Mouse (Mus musculus): ENCODE results near the gene Ddit4. TPM values are rescaled to one million over a fixed set of nuclear protein-coding genes. Genes with fewer than 3 reads are reported as not detected.
"Not testable (repeated sequence)": the region's sequence is repeated elsewhere in the genome, so short reads cannot be mapped to it uniquely, and the experiment has no call there.

The Ddit4 gene
- 72.8 and 78.2 TPM in 2 replicates for polyA plus RNA-seq (2015; fragmentation: Nextera tagmentation; extraction: Ambion mirVana)

DNA sequence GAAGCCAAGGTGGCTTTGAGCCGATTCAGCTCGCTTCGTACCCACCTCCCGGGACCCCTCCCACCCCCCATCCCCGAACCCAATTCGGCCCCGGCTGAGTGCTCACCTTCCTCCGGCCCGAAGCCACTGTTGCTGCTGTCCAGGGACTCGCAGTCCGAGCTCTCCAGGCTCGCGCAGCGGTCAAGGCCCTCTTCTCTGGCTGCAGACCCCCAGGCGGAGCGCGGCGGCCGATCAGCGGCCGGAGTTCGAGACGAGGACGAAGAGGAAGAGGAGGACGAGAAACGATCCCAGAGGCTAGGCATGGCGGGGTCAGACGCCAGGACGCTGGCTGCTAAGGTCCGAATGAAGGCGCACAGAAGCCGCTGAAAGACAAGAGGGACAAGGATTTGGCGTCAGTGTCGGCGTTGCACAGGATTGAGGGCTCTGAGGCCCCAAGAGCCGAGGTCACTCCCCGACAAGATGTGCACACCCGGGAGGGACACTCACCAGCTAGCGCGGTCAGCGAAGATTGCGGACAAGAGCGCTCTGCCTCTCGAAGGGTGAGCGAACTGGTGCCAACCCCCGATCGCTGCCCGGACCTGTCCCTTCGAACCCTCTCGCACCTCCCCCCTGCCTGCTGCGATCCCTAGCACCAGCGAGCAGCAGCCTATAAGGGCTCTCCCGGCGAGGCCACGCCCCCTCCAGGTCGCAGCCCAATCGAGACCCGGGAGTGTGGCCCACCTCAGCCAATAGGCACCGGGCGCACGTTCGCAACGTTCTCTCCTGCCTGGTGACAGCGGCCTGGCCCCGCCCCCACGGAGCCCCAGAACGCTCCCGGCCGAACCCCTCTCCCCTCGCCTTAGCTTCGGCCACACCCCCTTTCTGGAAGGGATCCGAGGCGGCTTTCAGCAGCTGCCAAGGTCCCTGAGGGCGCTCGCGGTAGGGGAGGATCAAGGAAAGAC, at the start of gene Ddit4:
TSS of gene Ddit4 (minus strand) at position 624 of the 941 bp plus-strand sequence.
- H3K9ac ChIP-seq = peak within 1 kb of the TSS; percentile 97
- H3K4me3 ChIP-seq = peak within 1 kb of the TSS; percentile 95
- no peaks in the 10 kb centered on the region for H3K36me3 ChIP-seq
- H3K27me3 ChIP-seq = no peaks in the 10 kb centered on the region
- H3K4me2 ChIP-seq = peak within 1 kb of the TSS; percentile 98
- peak; percentile 98 for ATAC-seq (ENCODE audit: low read depth)
- H3K4me1 ChIP-seq (replicated peaks) = peaks cover 50% of the 10 kb centered on the region
- no peaks in the 10 kb centered on the region for H3K9me3 ChIP-seq
- H3K27ac ChIP-seq (replicated peaks) = peak within 1 kb of the TSS; percentile 98
- WGBS = under 1% methylated on average over 76 of the region's 76 CpGs

GRCm38 (mm10) chr10:59999057-59999456, 47.4 kb upstream of the Ddit4 start:
- no peak for ATAC-seq (ENCODE audit: low read depth)
- Histone ChIP-seq H3K9ac (no peak overlapping the region), H3K9me3 (no peaks in the 10 kb centered on the region), H3K4me1 (replicated peaks) (peaks cover 21% of the 10 kb centered on the region), H3K27me3 (no peaks in the 10 kb centered on the region), H3K36me3 (peaks cover 22% of the 10 kb centered on the region), H3K27ac (replicated peaks) (no peak overlapping the region), H3K4me3 (no peak overlapping the region), H3K4me2 (no peak overlapping the region)
- WGBS = 93% methylated on average over 3 of the region's 3 CpGs

DNA sequence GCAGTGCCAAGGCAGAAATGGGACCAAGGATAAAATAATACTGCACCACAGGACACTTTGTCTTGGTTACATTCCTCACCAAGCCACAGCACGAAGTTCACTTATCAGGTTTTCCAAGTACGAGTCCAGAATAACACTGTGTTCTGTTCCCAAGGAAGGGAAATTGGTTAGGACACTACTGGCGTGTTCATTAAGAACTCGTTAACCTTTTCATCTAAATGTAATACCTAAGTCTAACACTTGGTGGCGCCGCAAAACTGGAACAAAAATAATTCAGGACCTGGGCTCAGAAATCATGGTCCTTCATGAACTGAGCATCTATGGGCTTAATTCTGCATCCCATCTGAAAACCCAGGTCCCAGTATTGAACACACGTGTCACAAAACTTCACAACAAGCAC, 46.0 kb upstream of the Ddit4 start:
- no peak overlapping the region for H3K27ac ChIP-seq (replicated peaks)
- H3K4me3 ChIP-seq = no peak overlapping the region
- H3K36me3 ChIP-seq = peaks cover 31% of the 10 kb centered on the region
- no peak overlapping the region for H3K9ac ChIP-seq
- no peak for ATAC-seq (ENCODE audit: low read depth)
- no peaks in the 10 kb centered on the region for H3K27me3 ChIP-seq
- 23% methylated on average over 7 of the region's 7 CpGs for WGBS
- H3K4me2 ChIP-seq = no peak overlapping the region
- H3K4me1 ChIP-seq (replicated peaks) = peaks cover 18% of the 10 kb centered on the region
- no peaks in the 10 kb centered on the region for H3K9me3 ChIP-seq

DNA sequence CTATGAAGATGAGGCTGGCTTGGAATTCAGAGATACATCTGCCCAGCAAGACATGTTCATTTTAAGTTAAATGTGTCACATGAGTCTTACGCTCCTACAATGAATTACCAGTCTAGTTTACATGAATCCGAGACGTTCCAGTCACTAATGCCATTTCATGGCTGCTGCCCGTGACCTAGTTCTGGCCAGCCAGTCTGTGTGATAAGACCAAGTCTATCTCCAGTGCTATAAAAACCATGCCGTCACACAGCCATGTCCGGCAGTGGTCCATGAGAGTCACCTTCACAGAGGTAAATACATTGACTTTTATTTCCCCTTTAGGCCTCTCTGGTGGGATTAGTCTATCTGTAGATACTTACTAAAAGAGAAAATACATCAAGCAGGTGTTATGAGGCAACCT, 44.3 kb upstream of the Ddit4 start:
- H3K4me3 ChIP-seq = no peak overlapping the region
- no peak overlapping the region for H3K4me2 ChIP-seq
- H3K36me3 ChIP-seq = peaks cover 39% of the 10 kb centered on the region
- H3K27me3 ChIP-seq = no peaks in the 10 kb centered on the region
- no peak overlapping the region for H3K9ac ChIP-seq
- H3K4me1 ChIP-seq (replicated peaks) = peaks cover 17% of the 10 kb centered on the region
- no peaks in the 10 kb centered on the region for H3K9me3 ChIP-seq
- ATAC-seq (ENCODE audit: low read depth) = no peak
- WGBS = 94% methylated on average over 6 of the region's 6 CpGs
- no peak overlapping the region for H3K27ac ChIP-seq (replicated peaks)

DNA sequence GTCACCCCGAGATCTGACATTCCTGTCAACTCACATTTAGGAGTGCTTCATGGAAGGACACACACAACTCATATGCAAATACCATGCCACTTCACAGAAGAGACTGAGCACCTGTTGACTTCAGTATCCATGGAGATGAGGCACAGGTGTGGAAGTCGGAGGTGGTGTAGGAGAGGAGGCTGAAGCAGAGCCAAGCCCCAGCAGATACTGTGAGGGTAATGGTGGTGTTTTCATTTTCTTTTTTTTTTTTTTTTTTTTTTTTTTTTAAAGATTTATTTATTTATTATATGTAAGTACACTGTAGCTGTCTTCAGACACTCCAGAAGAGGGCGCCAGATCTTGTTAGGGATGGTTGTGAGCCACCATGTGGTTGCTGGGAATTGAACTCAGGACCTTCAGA, 42.2 kb upstream of the Ddit4 start:
- H3K9ac ChIP-seq; H3K9me3 ChIP-seq; ATAC-seq (ENCODE audit: low read depth); H3K4me2 ChIP-seq; H3K4me3 ChIP-seq; H3K27me3 ChIP-seq; H3K27ac ChIP-seq (replicated peaks): not testable (repeated sequence)
- 90% methylated on average over 2 of the region's 3 CpGs for WGBS
- H3K4me1 ChIP-seq (replicated peaks) = peaks cover 16% of the 10 kb centered on the region
- H3K36me3 ChIP-seq = peaks cover 60% of the 10 kb centered on the region

- Histone ChIP-seq H3K27ac (replicated peaks) (no peak overlapping the region), H3K4me3 (no peak overlapping the region), H3K36me3 (peaks cover 77% of the 10 kb centered on the region), H3K9ac (no peak overlapping the region), H3K4me1 (replicated peaks) (peaks cover 16% of the 10 kb centered on the region), H3K4me2 (no peak overlapping the region), H3K9me3 (no peaks in the 10 kb centered on the region), H3K27me3 (no peaks in the 10 kb centered on the region)
- ATAC-seq (ENCODE audit: low read depth) = no peak
- 88% methylated on average over 8 of the region's 8 CpGs for WGBS
These were observed 40.4 kb upstream of the Ddit4 start for GRCm38 (mm10) chr10:59992024-59992423.

DNA sequence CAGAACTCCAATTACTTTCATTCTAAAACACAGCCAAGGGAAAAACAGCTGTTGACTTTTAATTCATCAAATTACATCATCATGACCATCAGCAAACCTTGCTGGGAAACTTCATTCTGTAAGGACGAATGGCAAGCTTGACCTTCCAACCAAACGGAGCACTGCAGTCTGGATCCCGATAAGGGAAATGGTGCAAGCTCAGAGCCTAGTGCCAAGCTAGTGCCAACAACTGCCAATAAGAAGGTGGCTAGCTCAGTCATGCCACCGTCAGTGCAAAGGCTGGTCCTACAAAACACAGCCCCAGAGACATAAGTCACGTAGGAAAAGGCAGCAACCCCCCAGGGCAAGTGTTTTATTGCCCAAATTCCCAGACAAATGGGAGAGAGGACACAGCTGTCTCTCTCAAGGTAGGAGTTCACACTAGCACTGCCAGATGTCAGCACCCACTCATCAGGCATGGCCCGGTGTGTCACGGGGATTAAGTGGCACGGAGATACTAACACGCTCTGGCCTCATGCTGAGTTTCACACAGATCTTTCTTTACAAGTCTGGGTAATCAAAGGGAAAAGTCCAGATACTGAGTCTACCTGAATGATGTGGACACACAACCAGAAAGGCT, 39.7 kb upstream of the Ddit4 start:
- Histone ChIP-seq H3K9ac (no peak overlapping the region), H3K36me3 (peaks cover 80% of the 10 kb centered on the region)
- no peak for ATAC-seq (ENCODE audit: low read depth)

GRCm38 (mm10) chr10:59990393-59990792, 38.8 kb upstream of the Ddit4 start:
- Histone ChIP-seq H3K4me1 (replicated peaks) (peaks cover 16% of the 10 kb centered on the region), H3K36me3 (peaks cover 79% of the 10 kb centered on the region), H3K4me2 (no peak overlapping the region), H3K27me3 (no peaks in the 10 kb centered on the region), H3K27ac (replicated peaks) (no peak overlapping the region), H3K9me3 (no peaks in the 10 kb centered on the region), H3K4me3 (no peak overlapping the region), H3K9ac (no peak overlapping the region)
- ATAC-seq (ENCODE audit: low read depth) = no peak
- 94% methylated on average over 9 of the region's 9 CpGs for WGBS

More for the DNA sequence above, 39.7 kb upstream of the Ddit4 start:
- WGBS = 60% methylated on average over 9 of the region's 9 CpGs
- Histone ChIP-seq H3K4me1 (replicated peaks) (peaks cover 16% of the 10 kb centered on the region), H3K27ac (replicated peaks) (no peak overlapping the region), H3K4me3 (no peak overlapping the region), H3K4me2 (no peak overlapping the region), H3K9me3 (no peaks in the 10 kb centered on the region), H3K27me3 (no peaks in the 10 kb centered on the region)

GRCm38 (mm10) chr10:59988036-59988435, 36.4 kb upstream of the Ddit4 start:
- no peak for ATAC-seq (ENCODE audit: low read depth)

GRCm38 (mm10) chr10:59982379-59982873, 30.8 kb upstream of the Ddit4 start:
- WGBS = 94% methylated on average over 12 of the region's 12 CpGs
- no peak overlapping the region for H3K4me2 ChIP-seq
- H3K4me3 ChIP-seq = no peak overlapping the region
- H3K9ac ChIP-seq = no peak overlapping the region
- no peaks in the 10 kb centered on the region for H3K27me3 ChIP-seq
- no peak for ATAC-seq (ENCODE audit: low read depth)
- H3K27ac ChIP-seq (replicated peaks) = no peak overlapping the region
- peaks cover 22% of the 10 kb centered on the region for H3K36me3 ChIP-seq
- no peaks in the 10 kb centered on the region for H3K9me3 ChIP-seq
- H3K4me1 ChIP-seq (replicated peaks) = peaks cover 27% of the 10 kb centered on the region

More at GRCm38 (mm10) chr10:59988036-59988435, 36.4 kb upstream of the Ddit4 start:
- H3K9ac ChIP-seq = no peak overlapping the region
- peaks cover 64% of the 10 kb centered on the region for H3K36me3 ChIP-seq
- no peak overlapping the region for H3K27ac ChIP-seq (replicated peaks)
- H3K9me3 ChIP-seq = no peaks in the 10 kb centered on the region
- peaks cover 16% of the 10 kb centered on the region for H3K4me1 ChIP-seq (replicated peaks)
- 83% methylated on average over 4 of the region's 4 CpGs for WGBS
- H3K27me3 ChIP-seq = no peaks in the 10 kb centered on the region
- H3K4me3 ChIP-seq = no peak overlapping the region
- H3K4me2 ChIP-seq = no peak overlapping the region

- Histone ChIP-seq H3K27ac (replicated peaks) (no peak overlapping the region), H3K4me3 (no peak overlapping the region), H3K4me1 (replicated peaks) (peaks cover 27% of the 10 kb centered on the region), H3K36me3 (peaks cover 16% of the 10 kb centered on the region), H3K9me3 (no peaks in the 10 kb centered on the region), H3K9ac (no peak overlapping the region), H3K4me2 (no peak overlapping the region), H3K27me3 (no peaks in the 10 kb centered on the region)
- WGBS = 84% methylated on average over 9 of the region's 9 CpGs
- no peak for ATAC-seq (ENCODE audit: low read depth)
These were observed 30.2 kb upstream of the Ddit4 start for GRCm38 (mm10) chr10:59981792-59982191.

- 78% methylated on average over 4 of the region's 4 CpGs for WGBS
- H3K36me3 ChIP-seq = peaks cover 13% of the 10 kb centered on the region
- no peaks in the 10 kb centered on the region for H3K9me3 ChIP-seq
- H3K27me3 ChIP-seq = no peaks in the 10 kb centered on the region
- H3K4me1 ChIP-seq (replicated peaks) = peaks cover 27% of the 10 kb centered on the region
- ATAC-seq (ENCODE audit: low read depth) = no peak
- no peak overlapping the region for H3K9ac ChIP-seq
- H3K27ac ChIP-seq (replicated peaks) = no peak overlapping the region
- no peak overlapping the region for H3K4me3 ChIP-seq
- no peak overlapping the region for H3K4me2 ChIP-seq
These were observed 29.7 kb upstream of the Ddit4 start for GRCm38 (mm10) chr10:59981336-59981735.
